Mouse (Mus musculus): ENCODE data around the gene Gm13272.
"Not testable (repeated sequence)": the region's sequence is repeated elsewhere in the genome, so short reads cannot be mapped to it uniquely, and the experiment has no call there.

DNA sequence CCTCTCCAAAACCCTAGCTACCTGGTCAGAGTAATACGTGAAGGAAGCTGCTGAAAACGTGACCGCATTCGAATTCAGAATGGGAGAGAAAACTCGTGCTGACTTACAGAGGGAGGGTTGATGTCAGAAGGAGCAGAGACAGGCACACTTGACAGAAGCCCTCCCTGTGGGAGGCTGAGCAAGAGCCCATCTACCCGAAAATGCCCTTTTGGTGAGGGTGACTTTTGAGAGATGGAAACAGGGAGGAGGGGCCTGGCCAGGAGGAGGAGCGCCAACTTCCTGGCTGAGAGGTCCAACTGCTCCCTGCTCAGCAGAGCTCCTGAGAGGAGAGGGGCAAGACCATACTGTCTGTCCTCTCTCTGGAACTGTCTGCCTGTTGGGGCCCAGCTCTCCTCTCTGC, 19.7 kb downstream of the Gm13272 start, which contains the start of gene Gm13285:
- TF ChIP-seq POLR2A (IDR thresholded peaks at IDR 0.05; ENCODE audit: low read depth, low read length); CTCF (conservative IDR thresholded peaks at IDR 0.05; ENCODE audit: insufficient read depth, insufficient read length, low read depth, low read length): not testable (repeated sequence)

Measured in kidney, adult 2 months (tissue).